Mouse (Mus musculus): ENCODE measurements around the gene Sparcl1. TPM values are rescaled to one million over a fixed set of nuclear protein-coding genes. Genes with fewer than 3 reads are reported as not detected.

Sparcl1 gene
- polyA plus RNA-seq, 1 experiment, result 1,724 TPM

DNA sequence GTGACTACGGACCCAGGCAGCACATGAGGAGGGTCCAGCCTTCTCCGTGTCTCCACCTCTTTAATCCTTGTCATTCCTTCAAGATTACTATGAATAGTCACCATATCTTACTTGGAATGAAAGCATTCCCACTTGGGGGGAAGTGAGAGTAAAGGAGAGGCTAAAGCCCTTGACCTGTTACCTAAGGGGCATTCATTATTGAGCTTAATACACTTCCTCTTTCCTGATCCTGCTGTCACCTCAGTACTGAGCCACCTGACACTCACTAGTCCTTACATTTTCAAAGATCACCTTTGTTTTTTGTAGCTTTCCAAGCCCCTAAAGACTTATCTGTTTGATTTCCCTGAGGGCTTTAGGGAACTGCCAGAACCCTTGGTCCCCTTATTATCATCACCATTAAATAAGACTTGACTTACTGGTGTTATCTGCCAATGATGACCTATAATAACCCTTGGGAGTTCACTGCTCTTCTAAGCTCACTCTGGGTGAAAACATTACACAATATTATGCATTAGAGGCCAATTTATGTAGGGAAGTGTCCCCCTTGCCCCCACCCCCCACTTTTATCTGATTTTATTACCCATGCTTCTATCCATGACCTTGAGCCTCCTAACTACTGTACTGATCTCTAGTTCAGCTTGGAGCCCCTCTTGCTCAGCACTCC is 81.0 kb downstream of the Sparcl1 start:
- WGBS, result 85% methylated on average over 2 of the region's 2 CpGs
- H3K4me3 ChIP-seq (replicated peaks; ENCODE audit: insufficient read depth, low read depth, low read length), result no peak overlapping the region
- H3K27me3 ChIP-seq (ENCODE audit: control insufficient read depth, insufficient read depth, low read length), result no peaks in the 10 kb centered on the region; the same call in 1 of the 2 replicates
- no peak overlapping the region for H3K27ac ChIP-seq (ENCODE audit: insufficient read depth, low read length)
- DNase-seq, result no peak
- H3K4me1 ChIP-seq (ENCODE audit: control insufficient read depth, insufficient read depth, low read length), result no peaks in the 10 kb centered on the region
- TF ChIP-seq POLR2A (IDR thresholded peaks at IDR 0.05; ENCODE audit: borderline replicate concordance, insufficient read depth, low read length) (no peak), CTCF (IDR thresholded peaks at IDR 0.05; ENCODE audit: borderline replicate concordance, insufficient read depth, low read depth, low read length) (no peak)

Other genes starting within 250 kb of the Sparcl1 start
- 29.1 and 29.6 TPM in 2 replicates for gene Klhl8, start 202.5 kb downstream of the Sparcl1 start, polyA plus RNA-seq (2012; rRNA removed)
- gene Hsd17b13, start 136.3 kb downstream of the Sparcl1 start, polyA plus RNA-seq (2012; rRNA removed), result not detected in 2 replicates
- gene Hsd17b11, start 91.8 kb downstream of the Sparcl1 start, polyA plus RNA-seq (2012; rRNA removed), result 27.7 and 29.2 TPM in 2 replicates
- gene Nudt9, start 67.4 kb downstream of the Sparcl1 start, polyA plus RNA-seq (2012; rRNA removed), result 73.8 and 78.5 TPM in 2 replicates
- not detected in 2 replicates for gene Gm17660, start 36.1 kb downstream of the Sparcl1 start, polyA plus RNA-seq (2012; rRNA removed)
- gene Dspp, start 57.0 kb upstream of the Sparcl1 start, polyA plus RNA-seq (2012; rRNA removed), result 0.05 and 0.07 TPM in 2 replicates
- 6.1 and 8.2 TPM in 2 replicates for gene Dmp1, start 88.9 kb upstream of the Sparcl1 start, polyA plus RNA-seq (2012; rRNA removed)
- 0.05 and 0.20 TPM in 2 replicates for gene Ibsp, start 185.4 kb upstream of the Sparcl1 start, polyA plus RNA-seq (2012; rRNA removed)
- not detected in 2 replicates for gene Mepe, start 211.6 kb upstream of the Sparcl1 start, polyA plus RNA-seq (2012; rRNA removed)

Data from cerebellum, adult 2 months (tissue).